Mouse (Mus musculus) embryonic stem cell, embryonic (primary cell): Measurements from ENCODE around the gene Bcl6.

ENCODE experiments used
- CTCF ChIA-PET, 4 experiments: fragments of 300-600 bp in 2 of 4; fragments of 350-600 bp in 2 of 4; sonication (Branson Sonifier 250); formaldehyde crosslinking; loops; one replicate each; lab custom pipeline; 2022; ENCODE audit warnings: inconsistent platforms in 2 of 4; lab: Charles Lee
- POLR2A ChIA-PET, 4 experiments: fragments of 300-600 bp in 2 of 4; fragments of 350-600 bp in 2 of 4; sonication (Branson Sonifier 250); formaldehyde crosslinking; loops; one replicate each; lab custom pipeline; 2022; ENCODE audit warnings: antibody characterized with exemption in 4 of 4, inconsistent platforms in 1 of 4; lab: Charles Lee

The Bcl6 gene

GRCm38 (mm10) chr16:23921697-23922096, 67.0 kb downstream of the Bcl6 start:
- ChIA-PET POLR2A (interaction anchor here in 1 of 4 experiments (1.0 to 1.4 kb wide), 6 partner anchors 10 to 1117 kb away, joined by 3 to 5 read pairs (median 4); partner anchors contain the start of gene Rtp2), CTCF (no interaction called here)

GRCm38 (mm10) chr16:23919418-23919817, 69.2 kb downstream of the Bcl6 start:
- ChIA-PET POLR2A (no interaction called here), CTCF (no interaction called here)
